Mouse (Mus musculus): ENCODE measurements around the gene Skor1. TPM values are rescaled to one million over a fixed set of nuclear protein-coding genes. Genes with fewer than 3 reads are reported as not detected.

Gene Skor1
- total RNA-seq (2014; fragmentation: Nextera tagmentation) (not detected in 2 replicates), total RNA-seq (2017) (0.05 and 0.06 TPM in 2 replicates), polyA plus RNA-seq (2012) (0.02 TPM in 1 of 2 replicates, not detected in the other)

DNA sequence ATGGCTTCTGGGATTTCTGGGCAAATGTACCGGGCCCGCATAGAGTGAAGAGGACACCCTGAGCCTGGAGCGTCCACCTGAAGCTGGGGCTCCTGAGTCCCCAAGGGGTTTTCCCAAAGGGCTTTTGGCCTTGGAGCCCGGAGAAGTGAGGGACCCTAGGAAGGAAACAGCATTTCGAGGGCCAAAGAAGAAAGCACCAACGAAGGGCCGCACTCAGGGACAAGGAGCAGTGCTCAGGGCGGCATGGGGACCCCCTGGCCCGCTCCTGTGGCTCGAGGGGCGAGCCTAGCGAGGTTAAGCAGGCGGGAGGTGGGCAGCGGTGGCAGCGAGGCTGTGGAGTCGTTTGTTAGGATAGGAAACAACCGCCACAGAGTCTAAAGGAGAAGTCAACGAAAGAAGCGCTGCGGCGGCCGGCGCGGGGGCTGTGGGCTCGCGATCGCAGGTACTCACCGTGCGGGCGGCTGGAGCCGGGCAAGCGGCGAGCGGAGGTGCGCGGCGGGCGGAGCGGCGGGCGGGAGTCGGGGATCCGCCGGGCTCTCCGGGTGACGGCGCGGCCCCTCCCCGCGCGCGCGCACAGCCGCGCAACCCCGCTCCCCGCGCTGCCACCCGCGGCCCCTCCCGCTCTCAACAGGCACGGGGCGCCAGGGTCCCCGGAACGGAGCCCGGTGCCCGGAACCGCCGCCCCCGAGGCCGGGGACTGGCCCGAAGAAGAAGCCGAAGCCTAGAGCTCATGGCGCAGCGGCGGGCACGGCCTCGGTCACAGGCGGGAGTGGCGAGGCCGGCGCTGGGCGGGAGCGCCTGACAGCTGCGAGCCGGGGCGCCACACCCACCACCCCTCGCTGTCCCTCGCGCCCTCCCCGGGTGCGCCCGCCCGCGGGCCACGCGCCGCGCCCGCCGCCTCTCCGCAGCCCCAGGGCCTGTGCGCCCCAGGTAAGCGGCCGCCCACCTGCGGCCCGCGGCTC, at the start of gene Skor1:
Gene Skor1, minus strand, starts transcription at position 552 of the 962 bp plus-strand sequence.
- Histone ChIP-seq H3K4me3 (ENCODE audit: low read depth, low read length) (no peak within 1 kb of the TSS; the same call in 1 of the 2 replicates), H3K9me3 (replicated peaks) (peaks cover 62% of the 10 kb centered on the region), H3K4me1 (ENCODE audit: insufficient read depth, low read depth, low read length) (no peaks in the 10 kb centered on the region), H3K36me3 (replicated peaks) (no peaks in the 10 kb centered on the region), H3K27me3 (ENCODE audit: insufficient read depth, low read length) (peaks cover 16% of the 10 kb centered on the region; the same call in 1 of the 2 replicates)
- TF ChIP-seq CTCF (IDR thresholded peaks at IDR 0.05; ENCODE audit: low read depth, low read length) (no peak), GATA1 (IDR thresholded peaks at IDR 0.05; ENCODE audit: borderline replicate concordance, low read length) (no peak), POLR2AphosphoS5 (IDR thresholded peaks at IDR 0.05; ENCODE audit: insufficient replicate concordance, low read depth, low read length) (no peak)
- no peak for ATAC-seq (ENCODE audit: extremely low read depth, insufficient number of reproducible peaks, low FRiP score, poor library complexity, severe bottlenecking)
- DNase-seq (ENCODE audit: low spot score) = no peak

DNA sequence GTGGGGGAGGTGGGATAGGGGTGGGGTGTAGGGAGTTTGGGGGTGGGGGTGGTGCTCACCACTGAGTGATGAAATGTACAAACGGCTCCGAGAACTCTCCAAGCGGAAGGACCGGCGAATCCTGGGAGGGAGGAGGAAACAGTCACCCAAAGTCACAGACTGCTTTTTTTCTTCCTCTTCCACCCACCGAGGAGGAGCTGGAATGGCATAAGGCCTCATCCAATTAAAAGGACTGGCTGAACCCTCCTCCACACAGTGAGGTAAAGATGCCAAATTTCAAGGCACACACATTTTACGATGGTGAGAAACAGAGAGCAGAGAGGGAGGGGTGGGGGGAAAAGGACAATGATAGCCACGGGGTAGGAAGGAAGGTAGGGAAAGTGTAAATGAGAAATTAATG, 48.5 kb upstream of the Skor1 start:
- no peak for TF ChIP-seq GATA2 (IDR thresholded peaks at IDR 0.05; ENCODE audit: borderline replicate concordance, low read depth, low read length)
- TF ChIP-seq GATA1 (IDR thresholded peaks at IDR 0.05; ENCODE audit: borderline replicate concordance, low read length) = no peak
- no peak for TF ChIP-seq CTCF (IDR thresholded peaks at IDR 0.05; ENCODE audit: low read depth, low read length)
- TF ChIP-seq POLR2AphosphoS5 (IDR thresholded peaks at IDR 0.05; ENCODE audit: insufficient replicate concordance, low read depth, low read length) = no peak
- TF ChIP-seq TAL1 (conservative IDR thresholded peaks at IDR 0.05; ENCODE audit: low read depth, low read length) = no peak
- no peak for ATAC-seq (ENCODE audit: extremely low read depth, insufficient number of reproducible peaks, low FRiP score, poor library complexity, severe bottlenecking)

GRCm38 (mm10) chr9:63196114-63196682, 47.4 kb upstream of the Skor1 start:
- ATAC-seq (ENCODE audit: extremely low read depth, insufficient number of reproducible peaks, low FRiP score, poor library complexity, severe bottlenecking) (no peak), DNase-seq (ENCODE audit: low spot score) (no peak)
- H3K4me3 ChIP-seq (ENCODE audit: low read depth, low read length) = no peak overlapping the region
- TF ChIP-seq TAL1 (conservative IDR thresholded peaks at IDR 0.05; ENCODE audit: low read depth, low read length) = no peak
- TF ChIP-seq GATA1 (IDR thresholded peaks at IDR 0.05; ENCODE audit: borderline replicate concordance, low read length) = no peak
- no peak for TF ChIP-seq CTCF (IDR thresholded peaks at IDR 0.05; ENCODE audit: low read depth, low read length)
- no peak for TF ChIP-seq GATA2 (IDR thresholded peaks at IDR 0.05; ENCODE audit: borderline replicate concordance, low read depth, low read length)
- no peak for TF ChIP-seq POLR2AphosphoS5 (IDR thresholded peaks at IDR 0.05; ENCODE audit: insufficient replicate concordance, low read depth, low read length)
- H3K9me3 ChIP-seq (replicated peaks) = no peaks in the 10 kb centered on the region
- H3K36me3 ChIP-seq (replicated peaks) = peaks cover 48% of the 10 kb centered on the region
- H3K27me3 ChIP-seq (ENCODE audit: insufficient read depth, low read length) = no peaks in the 10 kb centered on the region
- no peaks in the 10 kb centered on the region for H3K4me1 ChIP-seq (ENCODE audit: insufficient read depth, low read depth, low read length)

More for the DNA sequence above, 48.5 kb upstream of the Skor1 start:
- H3K4me3 ChIP-seq (ENCODE audit: low read depth, low read length) = no peak overlapping the region
- no peaks in the 10 kb centered on the region for H3K4me1 ChIP-seq (ENCODE audit: insufficient read depth, low read depth, low read length)
- H3K27me3 ChIP-seq (ENCODE audit: insufficient read depth, low read length) = no peaks in the 10 kb centered on the region
- DNase-seq (ENCODE audit: low spot score) = no peak
- peaks cover 47% of the 10 kb centered on the region for H3K36me3 ChIP-seq (replicated peaks)
- H3K9me3 ChIP-seq (replicated peaks) = no peaks in the 10 kb centered on the region

GRCm38 (mm10) chr9:63195523-63195922, 46.8 kb upstream of the Skor1 start:
- ATAC-seq (ENCODE audit: extremely low read depth, insufficient number of reproducible peaks, low FRiP score, poor library complexity, severe bottlenecking) (no peak), DNase-seq (ENCODE audit: low spot score) (no peak)
- H3K9me3 ChIP-seq (replicated peaks) = no peaks in the 10 kb centered on the region
- no peaks in the 10 kb centered on the region for H3K27me3 ChIP-seq (ENCODE audit: insufficient read depth, low read length)
- TF ChIP-seq POLR2AphosphoS5 (IDR thresholded peaks at IDR 0.05; ENCODE audit: insufficient replicate concordance, low read depth, low read length) = no peak
- no peak for TF ChIP-seq GATA1 (IDR thresholded peaks at IDR 0.05; ENCODE audit: borderline replicate concordance, low read length)
- TF ChIP-seq GATA2 (IDR thresholded peaks at IDR 0.05; ENCODE audit: borderline replicate concordance, low read depth, low read length) = no peak
- no peak for TF ChIP-seq TAL1 (conservative IDR thresholded peaks at IDR 0.05; ENCODE audit: low read depth, low read length)
- TF ChIP-seq CTCF (IDR thresholded peaks at IDR 0.05; ENCODE audit: low read depth, low read length) = no peak
- no peak overlapping the region for H3K4me3 ChIP-seq (ENCODE audit: low read depth, low read length)
- no peaks in the 10 kb centered on the region for H3K4me1 ChIP-seq (ENCODE audit: insufficient read depth, low read depth, low read length)
- peaks cover 47% of the 10 kb centered on the region for H3K36me3 ChIP-seq (replicated peaks)

- H3K9me3 ChIP-seq (replicated peaks) = no peaks in the 10 kb centered on the region
- H3K4me1 ChIP-seq (ENCODE audit: insufficient read depth, low read depth, low read length) = no peaks in the 10 kb centered on the region
- TF ChIP-seq CTCF (IDR thresholded peaks at IDR 0.05; ENCODE audit: low read depth, low read length) (no peak), GATA2 (IDR thresholded peaks at IDR 0.05; ENCODE audit: borderline replicate concordance, low read depth, low read length) (no peak), POLR2AphosphoS5 (IDR thresholded peaks at IDR 0.05; ENCODE audit: insufficient replicate concordance, low read depth, low read length) (no peak), TAL1 (conservative IDR thresholded peaks at IDR 0.05; ENCODE audit: low read depth, low read length) (no peak), GATA1 (IDR thresholded peaks at IDR 0.05; ENCODE audit: borderline replicate concordance, low read length) (no peak)
- H3K4me3 ChIP-seq (ENCODE audit: low read depth, low read length) = no peak overlapping the region
- ATAC-seq (ENCODE audit: extremely low read depth, insufficient number of reproducible peaks, low FRiP score, poor library complexity, severe bottlenecking) (no peak), DNase-seq (ENCODE audit: low spot score) (no peak)
- H3K27me3 ChIP-seq (ENCODE audit: insufficient read depth, low read length) = no peaks in the 10 kb centered on the region
- peaks cover 53% of the 10 kb centered on the region for H3K36me3 ChIP-seq (replicated peaks)
Measured at GRCm38 (mm10) chr9:63194791-63195190, 46.0 kb upstream of the Skor1 start.

GRCm38 (mm10) chr9:63192809-63193208, 44.0 kb upstream of the Skor1 start:
- TF ChIP-seq POLR2AphosphoS5 (IDR thresholded peaks at IDR 0.05; ENCODE audit: insufficient replicate concordance, low read depth, low read length) = no peak
- no peak for TF ChIP-seq GATA2 (IDR thresholded peaks at IDR 0.05; ENCODE audit: borderline replicate concordance, low read depth, low read length)
- DNase-seq (ENCODE audit: low spot score) (no peak), ATAC-seq (ENCODE audit: extremely low read depth, insufficient number of reproducible peaks, low FRiP score, poor library complexity, severe bottlenecking) (no peak)
- Histone ChIP-seq H3K27me3 (ENCODE audit: insufficient read depth, low read length) (no peaks in the 10 kb centered on the region), H3K9me3 (replicated peaks) (no peaks in the 10 kb centered on the region), H3K4me3 (ENCODE audit: low read depth, low read length) (no peak overlapping the region), H3K36me3 (replicated peaks) (peaks cover 65% of the 10 kb centered on the region), H3K4me1 (ENCODE audit: insufficient read depth, low read depth, low read length) (no peaks in the 10 kb centered on the region)
